Mouse (Mus musculus): Measurements from ENCODE around the gene Ccdc120. TPM values are rescaled to one million over a fixed set of nuclear protein-coding genes. Genes with fewer than 3 reads are reported as not detected.

Ccdc120 gene
- polyA plus RNA-seq (2012; rRNA removed) = 23.2 and 23.9 TPM in 2 replicates

- Histone ChIP-seq H3K4me1 (ENCODE audit: control insufficient read depth, insufficient read depth, low read length) (peaks cover 2% of the 10 kb centered on the region; the same call in 1 of the 2 replicates), H3K4me3 (ENCODE audit: insufficient read depth, low read length) (peak within 1 kb of the TSS; percentile 79), H3K27ac (ENCODE audit: insufficient read depth, low read length) (no peak within 1 kb of the TSS)
- no peak for TF ChIP-seq POLR2A (IDR thresholded peaks at IDR 0.05; ENCODE audit: extremely low read depth, insufficient read depth, low read length)
- TF ChIP-seq CTCF (IDR thresholded peaks at IDR 0.05; ENCODE audit: extremely low read depth, insufficient read depth, low read length) = no peak
Observed at GRCm38 (mm10) chrX:7750432-7751116, at the start of gene Ccdc120. TSS of gene Ccdc120 (minus strand) at chrX:7750905.

- H3K4me1 ChIP-seq (ENCODE audit: control insufficient read depth, insufficient read depth, low read length) = no peaks in the 10 kb centered on the region; the same call in 1 of the 2 replicates
- TF ChIP-seq POLR2A (IDR thresholded peaks at IDR 0.05; ENCODE audit: extremely low read depth, insufficient read depth, low read length) (no peak), CTCF (IDR thresholded peaks at IDR 0.05; ENCODE audit: extremely low read depth, insufficient read depth, low read length) (no peak)
- no peak overlapping the region for H3K27ac ChIP-seq (ENCODE audit: insufficient read depth, low read length)
- H3K4me3 ChIP-seq (ENCODE audit: insufficient read depth, low read length) = no peak overlapping the region
Observed at GRCm38 (mm10) chrX:7797327-7797726, 46.6 kb upstream of the Ccdc120 start.

DNA sequence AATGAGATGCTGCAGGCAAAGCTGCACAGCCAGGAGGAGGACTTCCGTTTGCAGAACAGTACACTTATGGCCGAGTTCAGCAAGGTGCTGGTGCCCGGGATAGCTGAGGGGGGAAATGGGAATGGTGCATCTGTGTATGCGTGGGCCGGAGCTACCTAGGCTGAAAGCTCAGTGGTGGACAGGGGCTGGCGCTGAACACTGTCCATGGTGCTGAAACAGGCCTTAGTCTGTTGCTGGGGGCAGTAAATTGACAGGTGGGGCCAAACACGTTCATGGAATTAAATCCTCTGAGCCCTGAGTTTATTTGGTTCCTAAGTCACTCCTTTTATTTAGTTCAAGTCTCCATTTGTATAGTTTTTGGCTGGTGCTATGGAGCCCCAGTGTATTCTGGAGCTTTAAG is 44.3 kb upstream of the Ccdc120 start:
- peaks cover 1% of the 10 kb centered on the region for H3K4me1 ChIP-seq (ENCODE audit: control insufficient read depth, insufficient read depth, low read length)
- no peak for TF ChIP-seq POLR2A (IDR thresholded peaks at IDR 0.05; ENCODE audit: extremely low read depth, insufficient read depth, low read length)
- TF ChIP-seq CTCF (IDR thresholded peaks at IDR 0.05; ENCODE audit: extremely low read depth, insufficient read depth, low read length) = no peak

GRCm38 (mm10) chrX:7793361-7793760 is 42.7 kb upstream of the Ccdc120 start:
- H3K27ac ChIP-seq (ENCODE audit: insufficient read depth, low read length) = no peak overlapping the region
- peaks cover 1% of the 10 kb centered on the region for H3K4me1 ChIP-seq (ENCODE audit: control insufficient read depth, insufficient read depth, low read length)
- no peak overlapping the region for H3K4me3 ChIP-seq (ENCODE audit: insufficient read depth, low read length)
- TF ChIP-seq POLR2A (IDR thresholded peaks at IDR 0.05; ENCODE audit: extremely low read depth, insufficient read depth, low read length) = no peak
- 0 out of 2 replicates have a peak, but pooled peaks have one; percentile 1 for TF ChIP-seq CTCF (IDR thresholded peaks at IDR 0.05; ENCODE audit: extremely low read depth, insufficient read depth, low read length)

More for the DNA sequence above, 44.3 kb upstream of the Ccdc120 start:
- H3K4me3 ChIP-seq (ENCODE audit: insufficient read depth, low read length) = no peak overlapping the region
- H3K27ac ChIP-seq (ENCODE audit: insufficient read depth, low read length) = no peak overlapping the region

DNA sequence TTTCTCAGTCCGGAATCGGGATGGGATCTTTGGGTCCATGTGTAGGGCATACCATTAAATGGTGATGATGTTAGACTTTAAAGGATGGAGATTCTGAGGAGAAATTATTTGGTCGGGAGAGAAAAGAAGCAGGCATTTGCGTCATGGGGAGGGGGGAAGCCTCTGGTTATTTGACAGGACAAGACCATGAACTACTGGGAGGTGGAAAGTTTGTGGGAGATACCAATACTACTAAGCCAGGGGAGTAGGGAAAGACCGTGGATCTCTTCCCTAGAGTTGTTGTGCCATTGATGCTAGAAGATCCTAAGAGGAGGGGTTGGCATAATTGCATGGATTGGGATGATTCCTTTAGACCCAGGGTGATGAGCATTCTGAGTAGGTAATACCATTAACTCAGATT is 39.6 kb upstream of the Ccdc120 start:
- Histone ChIP-seq H3K4me1 (ENCODE audit: control insufficient read depth, insufficient read depth, low read length) (peaks cover 1% of the 10 kb centered on the region), H3K27ac (ENCODE audit: insufficient read depth, low read length) (no peak overlapping the region), H3K4me3 (ENCODE audit: insufficient read depth, low read length) (peak overlapping the region; percentile 53)
- TF ChIP-seq CTCF (IDR thresholded peaks at IDR 0.05; ENCODE audit: extremely low read depth, insufficient read depth, low read length) (no peak), POLR2A (IDR thresholded peaks at IDR 0.05; ENCODE audit: extremely low read depth, insufficient read depth, low read length) (no peak)

DNA sequence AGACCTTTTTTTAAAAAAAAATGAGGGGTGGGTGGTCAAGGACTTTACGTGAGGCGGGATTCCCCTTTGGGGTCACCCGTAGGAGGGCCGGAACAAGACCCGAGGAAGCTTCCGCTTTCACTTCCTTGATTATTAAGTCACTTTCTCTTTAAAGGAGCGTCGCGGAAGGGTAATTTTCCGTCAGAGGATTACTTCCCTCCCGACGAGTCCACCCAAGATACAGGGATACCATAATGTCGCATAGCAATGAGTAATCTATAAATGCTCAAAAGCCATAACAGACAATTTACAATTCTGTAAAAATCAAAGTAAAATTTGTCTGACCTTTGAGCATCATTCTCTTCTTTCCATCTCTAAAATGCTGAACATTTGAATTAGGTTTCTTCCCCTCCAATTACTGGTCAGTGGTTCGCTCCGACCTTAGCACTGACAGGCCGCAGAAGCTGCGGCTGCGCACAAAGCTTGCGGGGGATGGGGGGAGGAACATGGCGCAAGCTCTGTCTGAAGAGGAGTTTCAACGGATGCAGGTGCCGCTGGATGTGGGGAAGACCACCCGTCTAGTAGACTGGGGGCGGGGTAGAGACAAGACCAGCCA is 38.9 kb upstream of the Ccdc120 start, which contains the start of gene Gripap1:
Gene Gripap1, plus strand, starts transcription at position 224 of the 595 bp plus-strand sequence.
- Histone ChIP-seq H3K27ac (ENCODE audit: insufficient read depth, low read length) (peak within 1 kb of the TSS; percentile 41; the same call in 1 of the 2 replicates), H3K4me1 (ENCODE audit: control insufficient read depth, insufficient read depth, low read length) (peaks cover 1% of the 10 kb centered on the region), H3K4me3 (ENCODE audit: insufficient read depth, low read length) (peak within 1 kb of the TSS; percentile 53)
- TF ChIP-seq CTCF (IDR thresholded peaks at IDR 0.05; ENCODE audit: extremely low read depth, insufficient read depth, low read length) (no peak), POLR2A (IDR thresholded peaks at IDR 0.05; ENCODE audit: extremely low read depth, insufficient read depth, low read length) (peak; percentile 82; the same call in 1 of the 2 replicates)

DNA sequence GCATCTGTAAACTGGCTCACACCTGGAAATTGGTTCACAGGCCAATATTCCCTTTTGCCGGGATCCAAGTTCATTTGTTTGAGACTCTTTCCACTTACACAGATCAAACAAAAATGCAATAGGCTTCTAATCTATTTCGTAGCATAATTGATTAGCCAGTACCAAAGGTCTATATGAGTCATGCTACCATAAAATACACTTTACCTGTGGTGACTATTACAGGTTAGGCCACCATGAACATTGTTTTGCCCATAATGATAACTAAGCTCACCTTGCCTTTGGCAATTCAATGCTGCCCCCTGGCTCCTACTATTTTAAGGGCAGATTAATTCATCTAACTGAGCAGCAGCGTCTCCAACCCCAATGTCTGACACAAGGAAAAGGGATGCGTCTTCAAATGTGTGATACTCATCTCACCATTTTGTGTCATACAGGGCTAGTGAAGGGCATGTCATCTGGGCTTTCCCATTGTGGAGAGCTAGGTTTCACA is 31.9 kb upstream of the Ccdc120 start:
- Histone ChIP-seq H3K4me1 (ENCODE audit: control insufficient read depth, insufficient read depth, low read length) (no peaks in the 10 kb centered on the region), H3K4me3 (ENCODE audit: insufficient read depth, low read length) (no peak overlapping the region), H3K27ac (ENCODE audit: insufficient read depth, low read length) (no peak overlapping the region)
- TF ChIP-seq CTCF (IDR thresholded peaks at IDR 0.05; ENCODE audit: extremely low read depth, insufficient read depth, low read length) (no peak), POLR2A (IDR thresholded peaks at IDR 0.05; ENCODE audit: extremely low read depth, insufficient read depth, low read length) (no peak)

- Histone ChIP-seq H3K4me3 (ENCODE audit: insufficient read depth, low read length) (no peak overlapping the region), H3K27ac (ENCODE audit: insufficient read depth, low read length) (no peak overlapping the region), H3K4me1 (ENCODE audit: control insufficient read depth, insufficient read depth, low read length) (no peaks in the 10 kb centered on the region)
- TF ChIP-seq CTCF (IDR thresholded peaks at IDR 0.05; ENCODE audit: extremely low read depth, insufficient read depth, low read length) (no peak), POLR2A (IDR thresholded peaks at IDR 0.05; ENCODE audit: extremely low read depth, insufficient read depth, low read length) (no peak)
Observed at GRCm38 (mm10) chrX:7779294-7779693, 28.6 kb upstream of the Ccdc120 start.

- TF ChIP-seq CTCF (IDR thresholded peaks at IDR 0.05; ENCODE audit: extremely low read depth, insufficient read depth, low read length) (no peak), POLR2A (IDR thresholded peaks at IDR 0.05; ENCODE audit: extremely low read depth, insufficient read depth, low read length) (no peak)
- Histone ChIP-seq H3K4me3 (ENCODE audit: insufficient read depth, low read length) (no peak overlapping the region), H3K4me1 (ENCODE audit: control insufficient read depth, insufficient read depth, low read length) (no peaks in the 10 kb centered on the region), H3K27ac (ENCODE audit: insufficient read depth, low read length) (no peak overlapping the region)
Observed at GRCm38 (mm10) chrX:7778450-7779244, 27.9 kb upstream of the Ccdc120 start.

Data from cortical plate, adult 2 months (tissue).